Mouse (Mus musculus): ENCODE measurements at regions not wholly inside any gene's neighbourhood (a gene's known extent, or its start where the extent isn't known, plus 50 kb on each side); places are given as distances from the start of the nearest gene placed in this dataset.

DNA sequence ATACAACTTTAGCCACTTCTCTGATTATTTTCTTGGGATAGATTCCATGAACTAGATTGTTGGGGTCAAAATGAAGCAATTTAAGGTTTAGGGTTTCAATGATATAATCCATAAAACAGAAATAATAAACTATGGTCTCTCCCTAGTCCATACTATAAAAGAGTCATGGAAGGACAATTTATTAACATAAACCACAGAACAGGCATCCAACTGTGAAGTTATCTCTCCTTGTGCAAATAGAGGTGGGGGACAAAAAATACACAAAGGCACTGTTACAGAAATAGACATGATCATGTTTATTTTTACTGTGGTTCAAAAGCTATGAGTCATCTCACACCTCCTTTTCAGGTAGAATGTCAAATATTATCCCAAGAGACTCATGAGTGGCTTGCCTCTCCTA is 503.0 kb upstream of the Slit2 start:
- Histone ChIP-seq H3K4me1 (ENCODE audit: control insufficient read depth, insufficient read depth) (no peaks in the 10 kb centered on the region), H3K9me3 (replicated peaks; ENCODE audit: control insufficient read depth, low read length) (no peaks in the 10 kb centered on the region), H3K27me3 (ENCODE audit: control insufficient read depth, insufficient read depth, low read length) (no peaks in the 10 kb centered on the region), H3K4me2 (ENCODE audit: low read depth, low read length) (no peak overlapping the region), H3K36me3 (replicated peaks; ENCODE audit: control insufficient read depth, insufficient read depth, low read length) (no peaks in the 10 kb centered on the region), H3K9ac (replicated peaks; ENCODE audit: low read depth, low read length) (no peak overlapping the region), H3K27ac (ENCODE audit: low read depth) (no peak overlapping the region), H3K4me3 (ENCODE audit: low read depth, low read length) (no peak overlapping the region)
- DNase-seq (ENCODE audit: low spot score) (no peak), ATAC-seq (ENCODE audit: insufficient read depth, low read depth) (no peak)
- no peak for TF ChIP-seq EP300 (IDR thresholded peaks at IDR 0.05; ENCODE audit: low read depth)
- no peak for TF ChIP-seq CTCF (IDR thresholded peaks at IDR 0.05; ENCODE audit: low read depth)

GRCm38 (mm10) chr5:47496218-47496617 is 486.7 kb upstream of the Slit2 start:
- Histone ChIP-seq H3K36me3 (replicated peaks; ENCODE audit: control insufficient read depth, insufficient read depth, low read length) (no peaks in the 10 kb centered on the region), H3K4me1 (ENCODE audit: control insufficient read depth, insufficient read depth) (no peaks in the 10 kb centered on the region), H3K4me2 (ENCODE audit: low read depth, low read length) (no peak overlapping the region), H3K9ac (replicated peaks; ENCODE audit: low read depth, low read length) (no peak overlapping the region), H3K27me3 (ENCODE audit: control insufficient read depth, insufficient read depth, low read length) (no peaks in the 10 kb centered on the region), H3K9me3 (replicated peaks; ENCODE audit: control insufficient read depth, low read length) (no peaks in the 10 kb centered on the region), H3K27ac (ENCODE audit: low read depth) (no peak overlapping the region), H3K4me3 (ENCODE audit: low read depth, low read length) (no peak overlapping the region)
- no peak for DNase-seq (ENCODE audit: low spot score)
- ATAC-seq (ENCODE audit: insufficient read depth, low read depth): no peak
- 50% methylated on average over 3 of the region's 3 CpGs for WGBS
- TF ChIP-seq CTCF (IDR thresholded peaks at IDR 0.05; ENCODE audit: low read depth) (no peak), EP300 (IDR thresholded peaks at IDR 0.05; ENCODE audit: low read depth) (no peak)

DNA sequence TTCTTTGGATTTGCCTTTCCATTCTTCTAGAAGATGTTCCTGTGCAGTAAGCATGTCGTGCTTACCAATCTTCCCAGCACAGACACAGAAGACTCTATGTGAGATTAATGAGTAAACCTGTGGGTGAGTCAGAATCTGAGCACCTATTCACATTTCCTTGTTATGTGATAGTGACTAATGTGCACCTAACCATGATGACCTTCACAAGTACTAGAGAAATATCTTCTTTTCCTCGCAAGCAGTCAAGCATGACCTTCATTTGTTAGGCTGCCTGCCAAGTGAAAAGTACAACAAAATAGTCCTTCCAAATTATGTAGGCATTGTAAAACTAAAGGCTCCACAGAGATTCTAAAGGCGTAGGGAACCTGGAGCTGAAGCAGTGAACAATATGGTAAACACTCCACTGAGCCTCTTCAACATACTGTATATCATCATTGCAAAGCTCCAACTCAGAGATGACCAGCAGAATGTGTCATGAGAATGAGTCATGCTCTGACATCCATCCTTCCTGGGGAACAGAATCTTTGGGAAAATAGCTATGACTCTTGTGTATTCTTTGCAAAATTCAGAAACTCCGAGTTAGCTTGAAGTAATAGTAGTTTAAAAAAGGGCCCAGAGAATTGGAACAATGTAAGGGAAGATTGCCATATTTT is 480.0 kb upstream of the Slit2 start:
- Histone ChIP-seq H3K4me3 (ENCODE audit: low read depth, low read length) (no peak overlapping the region), H3K27me3 (ENCODE audit: control insufficient read depth, insufficient read depth, low read length) (no peaks in the 10 kb centered on the region), H3K9me3 (replicated peaks; ENCODE audit: control insufficient read depth, low read length) (no peaks in the 10 kb centered on the region), H3K36me3 (replicated peaks; ENCODE audit: control insufficient read depth, insufficient read depth, low read length) (no peaks in the 10 kb centered on the region), H3K27ac (ENCODE audit: low read depth) (no peak overlapping the region), H3K4me2 (ENCODE audit: low read depth, low read length) (no peak overlapping the region), H3K9ac (replicated peaks; ENCODE audit: low read depth, low read length) (no peak overlapping the region), H3K4me1 (ENCODE audit: control insufficient read depth, insufficient read depth) (no peaks in the 10 kb centered on the region)
- ATAC-seq (ENCODE audit: insufficient read depth, low read depth): no peak
- DNase-seq (ENCODE audit: low spot score): no peak
- WGBS: 72% methylated on average over 4 of the region's 4 CpGs
- TF ChIP-seq EP300 (IDR thresholded peaks at IDR 0.05; ENCODE audit: low read depth) (no peak), CTCF (IDR thresholded peaks at IDR 0.05; ENCODE audit: low read depth) (no peak)

- no peak for TF ChIP-seq EP300 (IDR thresholded peaks at IDR 0.05; ENCODE audit: low read depth)
- Histone ChIP-seq H3K27ac (ENCODE audit: low read depth) (no peak overlapping the region), H3K9ac (replicated peaks; ENCODE audit: low read depth, low read length) (no peak overlapping the region), H3K4me2 (ENCODE audit: low read depth, low read length) (no peak overlapping the region), H3K27me3 (ENCODE audit: control insufficient read depth, insufficient read depth, low read length) (no peaks in the 10 kb centered on the region), H3K4me1 (ENCODE audit: control insufficient read depth, insufficient read depth) (no peaks in the 10 kb centered on the region), H3K9me3 (replicated peaks; ENCODE audit: control insufficient read depth, low read length) (no peaks in the 10 kb centered on the region), H3K36me3 (replicated peaks; ENCODE audit: control insufficient read depth, insufficient read depth, low read length) (no peaks in the 10 kb centered on the region), H3K4me3 (ENCODE audit: low read depth, low read length) (no peak overlapping the region)
- ATAC-seq (ENCODE audit: insufficient read depth, low read depth) (no peak), DNase-seq (ENCODE audit: low spot score) (no peak)
- WGBS: 77% methylated on average over 4 of the region's 4 CpGs
Measured at GRCm38 (mm10) chr5:47508689-47509301, 474.1 kb upstream of the Slit2 start.

DNA sequence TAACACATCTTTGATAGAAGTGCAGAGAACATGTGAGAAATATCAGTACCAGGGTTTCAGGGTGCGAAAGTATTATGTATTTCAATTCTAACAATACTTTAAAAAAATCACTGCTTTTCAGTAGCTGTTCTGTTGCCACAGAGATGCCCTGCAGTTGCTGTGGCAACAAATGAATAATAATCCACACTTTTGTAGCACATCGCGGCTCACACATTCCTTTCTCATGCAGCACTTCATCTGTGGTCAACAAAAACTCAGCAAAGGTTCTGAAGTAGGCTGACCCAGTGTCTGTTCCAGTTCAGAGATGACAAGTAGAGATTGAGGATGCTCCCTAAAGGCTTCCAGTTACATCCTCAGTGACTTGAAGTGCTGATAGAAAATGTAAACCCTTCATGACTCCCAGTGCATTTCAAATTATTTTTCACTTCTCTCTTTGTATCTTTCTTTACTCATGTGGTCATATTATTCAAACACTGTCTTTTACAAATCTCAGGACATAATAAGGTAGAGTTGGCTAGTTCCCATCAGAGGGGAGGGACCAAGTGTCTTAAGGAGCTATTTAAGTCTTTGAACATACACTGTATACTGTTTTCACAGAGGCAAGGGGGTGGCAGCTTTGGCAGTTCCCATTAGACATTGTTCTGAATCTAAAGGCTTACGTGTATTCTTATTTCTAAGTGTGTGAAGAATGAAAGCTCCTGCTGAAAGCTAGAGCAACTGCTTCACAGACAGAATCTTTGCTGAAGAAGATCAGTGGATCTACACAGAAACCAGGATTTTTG is 460.6 kb upstream of the Slit2 start:
- Histone ChIP-seq H3K9me3 (replicated peaks; ENCODE audit: control insufficient read depth, low read length) (no peaks in the 10 kb centered on the region), H3K4me2 (ENCODE audit: low read depth, low read length) (no peak overlapping the region), H3K4me1 (ENCODE audit: control insufficient read depth, insufficient read depth) (no peaks in the 10 kb centered on the region), H3K27me3 (ENCODE audit: control insufficient read depth, insufficient read depth, low read length) (no peaks in the 10 kb centered on the region), H3K27ac (ENCODE audit: low read depth) (no peak overlapping the region), H3K9ac (replicated peaks; ENCODE audit: low read depth, low read length) (no peak overlapping the region), H3K36me3 (replicated peaks; ENCODE audit: control insufficient read depth, insufficient read depth, low read length) (no peaks in the 10 kb centered on the region), H3K4me3 (ENCODE audit: low read depth, low read length) (no peak overlapping the region)
- DNase-seq (ENCODE audit: low spot score): no peak
- 71% methylated on average over 4 of the region's 4 CpGs for WGBS
- ATAC-seq (ENCODE audit: insufficient read depth, low read depth): no peak
- TF ChIP-seq EP300 (IDR thresholded peaks at IDR 0.05; ENCODE audit: low read depth) (no peak), CTCF (IDR thresholded peaks at IDR 0.05; ENCODE audit: low read depth) (no peak)

Measured in heart, postnatal 0 days (tissue).